Comparison of ENCODE assay signal across 25 mouse cellular contexts in the genomic region with DNA sequence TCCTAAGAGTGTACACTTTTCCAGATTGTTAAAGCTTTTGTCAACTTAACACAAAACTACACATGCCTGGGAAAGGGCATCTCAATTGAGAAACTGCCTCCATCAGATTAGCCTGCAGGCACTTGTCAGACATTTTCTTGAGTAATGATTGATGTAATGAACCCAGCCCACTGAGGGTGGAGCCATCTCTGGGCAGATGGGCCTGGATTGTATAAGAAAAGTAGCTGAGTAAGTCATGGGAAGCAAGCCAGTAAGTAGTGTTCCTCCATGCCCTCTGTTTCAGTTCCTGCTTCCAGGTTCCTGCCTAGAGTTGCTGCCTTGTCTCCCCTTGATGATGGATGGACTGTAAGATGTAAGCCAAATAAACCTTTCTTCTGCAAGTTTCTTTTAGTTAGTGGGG. TPM values are rescaled to one million over a fixed set of nuclear protein-coding genes. Genes with fewer than 3 reads are reported as not detected.
DNase-seq lines count a peak whose midpoint lies in the region; ATAC-seq and TF ChIP-seq lines count a peak whose summit lies in the region.
"Had no signal": no experiment of that assay in that cellular context is flagged by ENCODE, and none has a peak within 500 bp of the region (broad histone marks: within the 10 kb centered on the region; RNA-seq: fewer than 3 reads in every experiment).

No protein-coding gene starts in this region.

- no peak overlapping the region for H3K27ac ChIP-seq in heart, adult 2 months
- H3K27ac ChIP-seq: embryonic facial prominence, embryonic 13.5 days; embryonic facial prominence, embryonic 15.5 days; forebrain, embryonic 10.5 days; forebrain, embryonic 12.5 days had no signal

- H3K4me3 ChIP-seq in heart, adult 2 months, result no peak overlapping the region
- H3K4me3 ChIP-seq: embryonic facial prominence, embryonic 13.5 days; embryonic facial prominence, embryonic 15.5 days; erythroblast, embryonic 14.5 days; forebrain, embryonic 10.5 days; forebrain, embryonic 12.5 days had no signal

- no peak for TF ChIP-seq EP300 in heart, adult 2 months (IDR thresholded peaks at IDR 0.05; ENCODE audit: insufficient read depth, low read depth, low read length)

- H3K27me3 ChIP-seq in heart, adult 2 months (ENCODE audit: control insufficient read depth, insufficient read depth, low read length), result no peaks in the 10 kb centered on the region
- H3K27me3 ChIP-seq: CH12.LX; embryonic facial prominence, embryonic 13.5 days; embryonic facial prominence, embryonic 15.5 days; forebrain, embryonic 12.5 days had no signal

- peak; percentile 30; the same call in 1 of the 2 replicates for ATAC-seq in megakaryocyte, adult 5-6 weeks (ENCODE audit: poor library complexity, severe bottlenecking)
- ATAC-seq: forebrain, embryonic 14.5 days; forebrain, embryonic 16.5 days had no signal

- peaks cover 4% of the 10 kb centered on the region for H3K4me1 ChIP-seq in heart, adult 2 months (ENCODE audit: control insufficient read depth, insufficient read depth, low read length)
- H3K4me1 ChIP-seq: embryonic facial prominence, embryonic 13.5 days; embryonic facial prominence, embryonic 15.5 days; forebrain, embryonic 10.5 days; forebrain, embryonic 12.5 days had no signal

- peak; percentile 73 for DNase-seq in 3T3-L1 (ENCODE audit: low read depth, low spot score)
- DNase-seq in R1 (ENCODE audit: low read depth, low spot score), result peak; percentile 7
- peak; percentile 32 for DNase-seq in adipocyte (ENCODE audit: low spot score)
- DNase-seq in frontal cortex, postnatal 14 days (ENCODE audit: low spot score in 2 of 2), result no peak
- DNase-seq in heart, adult 2 months, result no peak
- no peak for DNase-seq in cerebellum, postnatal 10 days
- DNase-seq: adrenal gland, adult 8-10 months; adrenal gland, postnatal 14 days; adrenal gland, postnatal 36 days; cerebellum, adult 11-12 months; cerebellum, adult 2 months; cerebellum, adult 9-10 months; cerebellum, postnatal 14 days; cerebellum, postnatal 36 days; embryo, embryonic 11 days had no signal

- TF ChIP-seq POLR2A in heart, adult 2 months (IDR thresholded peaks at IDR 0.05; ENCODE audit: insufficient read depth, low read depth, low read length), result no peak

- intact Hi-C loops in heart, adult 2 months (cut with DNase I), result no loop called here

- no peaks in the 10 kb centered on the region for H3K36me3 ChIP-seq in heart, adult 2 months (ENCODE audit: control insufficient read depth, insufficient read depth, low read length)
- H3K36me3 ChIP-seq: embryonic facial prominence, embryonic 13.5 days; embryonic facial prominence, embryonic 15.5 days; forebrain, embryonic 10.5 days; forebrain, embryonic 12.5 days; G1E had no signal

- H3K79me2 ChIP-seq in heart, adult 2 months (replicated peaks; ENCODE audit: control insufficient read depth, insufficient read depth, low read length), result no peaks in the 10 kb centered on the region

- H3K9ac ChIP-seq in heart, adult 2 months (ENCODE audit: low read depth, low read length), result no peak overlapping the region
- H3K9ac ChIP-seq: embryonic facial prominence, embryonic 13.5 days; embryonic facial prominence, embryonic 15.5 days; forebrain, embryonic 12.5 days had no signal

- no peak for TF ChIP-seq CTCF in heart, adult 2 months (IDR thresholded peaks at IDR 0.05)

RNA-seq across cellular contexts. Expression of gene Tanc2, which starts 12.6 kb away (rescaled TPM):
- 0.34 and 0.54 TPM in 2 replicates for total RNA-seq in megakaryocyte, adult 5-6 weeks (2015)
- 0.16 and 0.22 TPM in 2 replicates for total RNA-seq in megakaryocyte, adult 5-6 weeks (2017)
- total RNA-seq in heart, adult 2 months (2021), result 10 to 100 TPM; 11.9 to 15.2 TPM
- 3.5 and 6.9 TPM in 2 replicates for polyA plus RNA-seq in heart, adult 2 months (2012; rRNA removed)
- polyA plus RNA-seq: G1E had no signal

Comparison
In these comparisons a context has a peak if more than half of its experiments do, and no peak if none do; other contexts are left out.
1. DNase-seq: peak in 3T3-L1 (single experiment), R1 (single experiment) and adipocyte (single experiment); none in frontal cortex, postnatal 14 days (0 of 2), heart, adult 2 months (0 of 2) and cerebellum, postnatal 10 days (0 of 2).
2. RNA of gene Tanc2, which starts 12.6 kb away (total RNA-seq): 11.9 to 15.2 TPM in heart, adult 2 months; 0.16 to 0.54 TPM in megakaryocyte, adult 5-6 weeks; every median in the first group is over 4 times any median in the second.